Mouse (Mus musculus) right cerebral cortex, postnatal 25 days (tissue): Measurements from ENCODE around the gene Gm20817.
"Not testable (repeated sequence)": the region's sequence is repeated elsewhere in the genome, so short reads cannot be mapped to it uniquely, and the experiment has no call there.

ENCODE experiments used
- DNase-seq: peaks from one replicate; pipeline ENCODE4 v3.0.0; 2022

Gm20817 gene

DNA sequence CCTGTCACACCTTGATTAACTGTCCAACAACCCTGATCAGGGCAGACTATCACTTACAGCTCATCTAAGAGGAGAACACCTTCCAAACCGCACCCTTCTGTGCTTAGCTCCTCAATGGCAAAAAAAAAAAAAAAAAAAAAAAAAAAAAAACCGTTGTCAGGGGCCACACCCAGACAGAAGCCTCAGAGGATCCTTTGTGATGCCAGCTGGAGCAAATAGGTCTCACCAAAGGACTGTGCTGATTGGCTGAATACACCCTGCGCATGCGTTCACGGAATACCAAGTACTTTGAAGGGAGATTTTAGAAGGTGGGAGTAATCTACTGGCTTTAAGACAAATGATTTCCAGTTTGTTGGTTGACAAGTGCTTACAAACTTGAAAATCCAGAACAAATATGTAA is at the start of gene Gm20817:
Gene Gm20817 (minus strand): TSS at position 101 of the 400 bp plus-strand sequence.
- not testable (repeated sequence) for DNase-seq
